Mouse (Mus musculus) liver, adult 2 months (tissue): ENCODE measurements around the gene Mgea5.

ENCODE experiments used
- CTCF ChIP-seq: fragments of 200-500 bp; IDR thresholded peaks from 2 replicates; pipeline ENCODE4 v1.5.1; 2011; ENCODE audit warnings: low read depth, low read length, control low read depth
- POLR2A ChIP-seq: fragments of 200-500 bp; IDR thresholded peaks from 2 replicates; pipeline ENCODE4 v1.6.1; 2011; ENCODE audit warnings: low read length, control low read depth; ENCODE audit not compliant: insufficient read depth; ENCODE audit errors: extremely low read depth

GRCm38 (mm10) chr19:45815831-45816405 lies 32.3 kb upstream of the Mgea5 start, which contains the start of gene Kcnip2:
- TF ChIP-seq CTCF (no peak), POLR2A (no peak)
